Mouse (Mus musculus): ENCODE measurements around the gene Rasgrp2. TPM values are rescaled to one million over a fixed set of nuclear protein-coding genes. Genes with fewer than 3 reads are reported as not detected.

The Rasgrp2 gene
- total RNA-seq (2021), result 10 to 100 TPM; 93.5 to 99.9 TPM
- long read RNA-seq, partial matches to known transcripts, result 10 of 22 reads
- long read RNA-seq, other reads (novel, unspliced or antisense), result 10 of 22 reads

DNA sequence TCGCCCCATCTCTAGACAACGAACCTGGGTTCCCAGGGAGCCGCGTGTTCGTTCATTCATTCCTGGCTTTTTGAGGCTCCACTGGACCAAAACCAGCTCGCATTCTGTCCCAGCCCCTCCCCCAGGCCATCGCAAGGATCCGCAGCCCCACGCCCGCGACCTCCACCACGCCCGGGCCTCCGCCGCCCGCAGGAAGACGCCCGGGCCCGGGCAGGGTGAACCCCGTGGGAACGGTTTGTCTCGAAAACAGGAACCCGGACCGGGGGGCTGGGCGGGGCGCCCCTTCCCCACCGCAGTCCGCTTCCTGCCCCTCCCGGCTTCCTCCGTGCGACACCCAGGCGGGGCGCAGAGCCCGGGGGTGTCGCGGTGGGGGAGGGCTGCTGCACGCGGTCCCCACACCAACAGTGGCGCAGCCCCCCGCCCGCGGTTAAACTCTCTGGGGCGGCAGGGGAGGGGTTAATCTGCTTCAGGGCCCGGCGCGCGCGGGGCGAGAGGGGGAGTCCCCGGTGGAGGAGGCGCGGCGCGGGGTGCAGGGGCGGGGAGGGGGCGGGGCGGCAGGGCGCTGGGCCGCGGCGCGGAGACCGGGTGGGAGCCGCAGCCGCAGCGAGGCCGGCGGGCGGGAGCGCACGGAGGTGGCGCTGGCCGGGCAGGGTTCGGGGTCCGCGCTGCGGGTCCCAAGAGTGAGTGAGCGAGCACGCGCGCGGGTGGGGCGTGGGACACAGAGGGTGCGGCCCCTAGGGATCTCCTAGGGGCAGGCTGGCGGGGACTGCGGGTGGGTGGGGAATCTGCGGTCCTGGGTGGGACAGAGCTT is at the start of gene Rasgrp2:
Gene Rasgrp2 (plus strand): TSS at position 56 of the 811 bp plus-strand sequence.
- DNase-seq (ENCODE audit: low spot score in 2 of 2), result peak in 1 of 2 experiments; percentile 65

DNA sequence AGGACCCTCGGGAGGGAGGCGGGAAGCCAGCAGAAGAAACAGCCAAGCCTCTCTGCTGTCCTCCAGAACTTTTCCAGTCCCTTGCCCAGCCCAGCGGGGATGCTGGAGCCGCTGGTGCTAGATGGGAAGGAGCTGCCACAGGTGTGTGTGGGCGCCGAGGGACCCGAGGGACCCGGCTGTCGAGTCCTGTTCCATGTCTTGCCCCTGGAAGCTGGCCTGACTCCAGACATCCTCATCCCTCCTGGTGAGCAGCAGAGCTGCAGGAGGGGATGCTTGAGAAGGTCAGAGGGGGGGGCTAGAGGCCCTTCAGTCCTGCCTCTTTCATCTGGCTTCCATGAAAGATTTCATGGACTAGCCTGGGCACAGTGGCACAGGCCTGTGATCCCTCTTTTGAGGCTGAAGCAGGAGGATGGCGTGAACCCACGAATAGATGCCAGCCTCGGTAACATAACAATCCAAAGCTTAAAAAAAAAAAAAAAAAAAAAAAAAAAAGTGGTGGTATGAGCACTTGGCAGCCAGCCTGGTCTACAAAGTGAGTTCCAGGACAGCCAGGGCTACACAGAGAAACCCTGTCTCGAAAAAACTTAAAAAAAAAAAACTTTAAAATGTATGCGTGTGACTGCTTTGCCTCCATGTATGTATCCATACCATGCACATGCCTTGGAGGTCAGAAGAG is 47.6 kb upstream of the Rasgrp2 start:
- DNase-seq (ENCODE audit: low spot score in 2 of 2), result no peak

DNA sequence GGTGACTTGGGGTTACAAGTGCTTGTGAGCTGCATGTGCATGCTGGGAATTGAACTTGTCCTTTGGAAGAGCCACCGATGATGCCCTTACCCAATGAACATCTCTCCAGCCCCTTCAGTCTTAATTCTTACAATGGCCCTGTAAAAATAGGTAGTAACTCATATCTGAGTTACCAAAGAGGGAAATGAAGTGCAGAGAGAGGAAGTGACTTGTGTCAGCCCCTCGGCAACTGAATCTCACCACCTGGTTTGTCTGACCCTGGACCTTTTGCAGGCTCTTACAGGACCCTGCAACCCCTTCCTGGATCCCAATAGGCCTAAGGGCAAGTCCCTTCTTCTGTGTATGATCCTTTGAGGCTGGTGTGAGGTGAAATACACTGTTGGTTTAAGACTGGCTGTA is 47.0 kb upstream of the Rasgrp2 start:
- DNase-seq (ENCODE audit: low spot score in 2 of 2), result no peak

DNA sequence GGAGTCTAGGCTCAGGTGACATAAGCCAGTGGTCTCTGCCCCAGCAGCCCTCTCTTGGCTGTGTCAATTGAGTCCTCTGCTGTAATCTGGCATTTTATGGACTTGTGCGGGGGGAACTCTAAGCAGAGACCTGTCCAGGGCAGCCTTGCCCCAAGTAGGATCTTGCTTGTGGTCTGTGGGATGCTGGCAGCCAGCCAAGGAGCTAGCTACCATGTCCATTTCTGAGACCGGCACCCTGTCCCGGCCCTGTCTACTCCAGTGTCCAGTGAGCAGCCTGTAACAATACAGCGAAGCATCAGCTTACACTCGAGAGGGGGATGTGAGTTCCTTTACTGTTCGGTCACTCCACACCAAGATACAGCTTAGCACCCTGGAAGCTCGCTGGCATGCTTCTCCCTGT is 45.1 kb upstream of the Rasgrp2 start:
- no peak for DNase-seq (ENCODE audit: low spot score in 2 of 2)

DNA sequence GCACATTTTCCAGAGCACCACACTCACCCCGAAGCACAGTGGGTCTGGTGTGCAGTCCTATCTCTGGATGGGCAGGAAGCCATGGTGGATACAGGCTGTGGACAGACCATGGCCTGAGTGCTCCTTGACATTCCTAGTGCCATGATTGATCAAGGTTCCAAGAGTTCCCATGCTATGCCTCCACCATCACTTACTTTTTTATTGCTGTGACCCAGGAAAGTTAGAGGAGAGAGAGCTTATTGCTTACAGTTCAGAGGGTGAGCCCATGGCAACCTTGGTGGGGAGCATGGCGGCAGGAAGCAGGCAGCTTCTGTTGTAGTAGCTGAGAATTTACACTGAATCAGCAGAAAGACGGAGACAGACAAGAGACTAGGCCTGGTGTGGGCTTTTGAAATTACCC is 37.8 kb upstream of the Rasgrp2 start:
- DNase-seq (ENCODE audit: low spot score in 2 of 2), result no peak

- DNase-seq (ENCODE audit: low spot score in 2 of 2), result no peak
Observed at GRCm38 (mm10) chr19:6363091-6363410, 36.1 kb upstream of the Rasgrp2 start.

DNA sequence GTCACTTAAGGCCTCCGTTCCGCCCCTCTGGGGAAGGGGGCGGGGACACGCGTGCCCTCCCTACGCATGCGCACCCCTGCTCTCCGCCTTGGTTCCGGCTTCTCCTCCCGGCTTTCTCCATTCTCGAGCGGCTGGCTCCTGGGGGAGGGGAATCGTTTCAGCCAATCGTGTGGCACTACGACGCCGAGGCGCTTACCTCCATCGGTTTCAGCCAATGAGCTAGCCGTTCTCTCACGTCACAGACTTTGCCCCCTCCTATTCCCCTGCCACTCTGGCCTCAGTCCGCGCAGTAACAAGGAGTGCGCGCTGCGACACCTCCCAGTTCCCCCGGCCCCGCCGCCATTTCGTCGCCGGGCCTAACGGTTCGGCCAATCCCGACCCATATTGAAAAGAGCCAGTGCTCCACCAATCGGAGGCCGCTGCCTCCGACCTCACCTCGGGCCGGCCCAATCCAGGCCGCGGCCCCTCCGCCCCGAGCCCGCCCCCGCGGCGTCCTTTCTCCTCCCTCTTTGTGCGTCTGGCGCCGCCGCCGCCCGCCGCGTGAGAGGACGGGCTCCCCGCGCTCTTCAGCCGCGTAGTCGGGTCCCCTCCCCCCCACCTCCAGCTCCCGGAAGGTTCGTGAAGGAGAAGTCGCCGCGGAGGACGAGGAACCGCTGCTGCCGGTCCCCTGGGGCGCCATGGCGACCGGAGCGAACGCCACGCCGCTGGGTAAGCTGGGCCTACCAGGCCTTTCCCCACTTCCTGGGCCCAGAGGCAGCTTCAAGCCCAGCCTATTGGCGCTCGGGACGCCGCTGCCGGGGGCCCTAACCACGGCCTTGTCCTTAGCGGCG is 35.5 kb upstream of the Rasgrp2 start, which contains the start of gene Sf1:
Gene Sf1 (plus strand): TSS at position 280 of the 830 bp plus-strand sequence.
- DNase-seq (ENCODE audit: low spot score in 2 of 2), result peak; percentile 99

DNA sequence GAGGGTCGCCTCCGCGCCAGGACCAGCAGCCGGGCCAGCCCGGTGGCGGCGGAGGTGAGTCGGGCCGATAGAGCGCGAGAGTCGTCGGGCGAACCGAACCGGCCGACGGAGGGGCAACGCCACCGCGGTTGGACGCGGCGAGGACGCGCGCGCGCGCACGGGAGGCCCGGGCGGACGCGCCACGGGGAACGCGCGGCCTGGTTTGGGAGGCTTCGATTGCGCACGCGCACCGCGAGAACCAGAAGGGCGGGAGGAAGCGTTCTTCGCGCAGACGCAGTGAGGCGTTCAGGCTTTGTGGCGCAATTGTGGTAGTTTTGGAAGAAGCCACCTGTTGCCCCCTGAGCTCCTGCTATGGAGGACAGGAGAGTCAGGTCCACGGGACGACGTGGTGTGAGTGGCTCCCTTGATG is 34.8 kb upstream of the Rasgrp2 start:
- DNase-seq (ENCODE audit: low spot score in 2 of 2), result peak; percentile 94 to 95

GRCm38 (mm10) chr19:6364842-6365241 is 34.3 kb upstream of the Rasgrp2 start:
- DNase-seq (ENCODE audit: low spot score in 2 of 2), result no peak

DNA sequence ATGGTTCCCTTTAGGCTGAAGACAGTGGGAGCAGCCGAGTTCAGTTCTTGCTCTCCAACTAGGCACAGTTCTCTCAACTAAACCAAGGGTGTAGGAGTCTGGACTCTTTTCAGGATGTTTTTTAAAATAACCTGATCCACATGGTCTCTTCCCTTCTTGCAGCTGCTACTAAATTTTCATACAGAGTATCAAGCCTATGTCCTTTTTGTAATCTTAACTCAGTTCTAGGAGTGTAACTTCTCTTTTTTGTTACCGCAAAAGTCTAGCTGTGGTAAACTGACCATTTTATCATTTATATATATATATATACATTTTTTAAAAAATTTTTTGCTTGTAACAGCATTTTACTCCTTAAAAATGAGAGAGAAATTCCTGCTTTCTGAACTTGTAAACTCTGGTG is 29.0 kb upstream of the Rasgrp2 start:
- DNase-seq (ENCODE audit: low spot score in 2 of 2), result no peak

- DNase-seq (ENCODE audit: low spot score in 2 of 2), result no peak
Observed at GRCm38 (mm10) chr19:6372433-6372832, 26.7 kb upstream of the Rasgrp2 start.

DNA sequence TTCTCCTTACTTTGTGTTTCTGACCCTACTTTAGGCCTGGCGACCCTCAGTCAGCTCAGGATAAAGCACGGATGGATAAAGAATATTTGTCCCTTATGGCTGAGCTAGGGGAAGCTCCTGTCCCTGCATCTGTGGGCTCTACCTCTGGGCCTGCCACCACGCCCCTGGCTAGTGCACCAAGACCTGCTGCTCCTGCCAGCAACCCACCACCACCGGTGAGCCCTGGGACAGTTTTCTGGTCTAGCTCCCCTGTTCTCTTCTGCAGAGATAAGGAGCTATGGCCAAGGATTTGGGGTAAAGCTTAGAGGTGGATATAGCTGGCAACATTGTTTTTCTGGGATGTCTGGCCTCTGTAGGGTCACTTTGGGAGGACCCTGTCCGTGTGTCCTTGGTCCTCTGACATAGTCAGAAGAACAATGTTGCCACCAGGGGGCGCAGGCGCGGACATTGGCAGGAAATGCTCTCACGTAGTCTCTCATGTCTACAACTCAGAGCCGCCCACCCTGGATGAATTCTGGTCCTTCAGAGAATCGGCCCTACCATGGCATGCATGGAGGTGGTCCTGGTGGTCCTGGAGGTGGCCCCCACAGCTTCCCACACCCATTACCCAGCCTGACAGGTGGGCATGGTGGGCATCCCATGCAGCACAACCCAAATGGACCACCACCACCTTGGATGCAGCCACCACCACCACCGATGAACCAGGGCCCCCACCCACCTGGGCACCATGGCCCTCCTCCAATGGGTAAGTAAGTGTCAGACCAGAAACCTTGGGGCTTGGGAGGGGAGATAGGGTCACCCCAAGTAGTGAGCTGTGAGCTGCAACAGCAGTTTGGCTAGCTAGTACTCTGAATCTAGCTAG is 25.4 kb upstream of the Rasgrp2 start:
- DNase-seq (ENCODE audit: low spot score in 2 of 2), result peak; percentile 86 to 88

GRCm38 (mm10) chr19:6374571-6374970 is 24.6 kb upstream of the Rasgrp2 start:
- no peak for DNase-seq (ENCODE audit: low spot score in 2 of 2)

DNA sequence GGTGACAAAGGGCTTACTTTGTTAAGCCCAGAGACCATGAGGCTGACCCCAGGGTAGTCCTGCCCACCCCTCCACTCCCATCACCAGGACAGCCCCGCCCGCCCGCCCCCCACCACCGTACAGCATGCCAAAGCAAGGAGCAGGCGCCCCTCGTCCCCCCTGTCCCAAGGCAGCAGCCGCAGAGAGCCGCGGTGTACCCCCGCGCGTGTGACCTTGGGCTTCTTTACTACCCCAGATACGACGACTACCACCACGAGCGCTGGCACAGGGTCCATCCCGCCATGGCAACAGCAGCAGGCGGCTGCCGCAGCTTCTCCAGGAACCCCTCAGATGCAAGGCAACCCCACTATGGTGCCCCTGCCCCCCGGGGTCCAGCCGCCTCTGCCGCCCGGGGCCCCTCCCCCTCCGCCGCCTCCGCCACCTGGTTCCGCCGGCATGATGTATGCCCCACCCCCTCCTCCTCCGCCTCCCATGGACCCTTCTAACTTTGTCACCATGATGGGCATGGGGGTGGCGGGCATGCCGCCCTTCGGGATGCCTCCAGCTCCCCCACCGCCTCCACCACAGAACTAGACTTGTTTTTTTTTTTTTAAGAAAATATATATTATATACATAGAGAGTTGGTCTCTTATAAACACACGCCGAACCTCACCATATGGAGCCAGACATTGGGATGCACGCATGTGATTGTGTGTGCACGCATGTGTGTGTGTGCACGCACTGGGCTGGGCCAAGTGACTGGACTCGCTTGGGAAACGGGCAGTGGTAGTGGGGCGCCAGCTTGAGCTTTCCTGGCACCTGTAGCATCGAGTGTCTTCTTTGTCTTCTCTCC is 23.5 kb upstream of the Rasgrp2 start:
- no peak for DNase-seq (ENCODE audit: low spot score in 2 of 2)

GRCm38 (mm10) chr19:6376255-6376564 is 22.9 kb upstream of the Rasgrp2 start:
- DNase-seq (ENCODE audit: low spot score in 2 of 2), result peak; percentile 78

GRCm38 (mm10) chr19:6376643-6377042 is 22.5 kb upstream of the Rasgrp2 start:
- DNase-seq (ENCODE audit: low spot score in 2 of 2), result no peak

DNA sequence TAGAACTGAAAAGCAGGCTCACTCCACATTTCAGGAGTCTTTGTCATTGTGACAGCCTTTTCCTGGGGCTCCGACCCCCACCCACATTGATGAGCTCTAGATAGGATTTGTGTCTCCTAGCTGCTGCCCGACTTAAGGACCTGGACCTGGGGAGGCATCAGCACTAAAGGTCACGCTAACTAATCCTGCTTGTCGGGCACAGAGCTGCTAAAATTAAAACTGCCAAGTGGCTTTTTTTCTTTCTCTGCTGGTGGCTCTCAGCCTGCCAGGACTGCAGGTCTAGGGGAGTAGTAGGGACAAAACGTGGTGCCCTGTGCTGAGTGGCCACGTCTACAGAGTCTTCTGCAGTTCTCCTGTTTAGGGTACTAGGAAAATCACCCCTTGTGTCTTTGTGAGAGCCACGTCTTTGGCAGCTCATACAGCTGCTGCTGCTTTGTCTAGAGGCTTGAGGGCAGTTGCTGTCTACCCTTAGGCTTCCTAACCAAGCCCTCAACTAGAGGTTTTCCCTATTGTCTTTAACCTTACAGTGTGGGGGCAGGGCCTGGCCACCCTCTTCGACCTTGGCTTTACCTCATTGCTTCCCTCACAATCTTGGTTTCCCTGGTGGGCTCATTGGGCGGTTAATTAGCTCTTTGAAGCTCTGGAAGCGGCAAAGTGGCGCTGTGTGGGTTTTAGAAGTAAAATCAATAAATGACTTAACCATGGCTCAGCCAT is 21.7 kb upstream of the Rasgrp2 start:
- no peak for DNase-seq (ENCODE audit: low spot score in 2 of 2)

GRCm38 (mm10) chr19:6380411-6381166 is 18.6 kb upstream of the Rasgrp2 start:
- no peak for DNase-seq (ENCODE audit: low spot score in 2 of 2)

DNA sequence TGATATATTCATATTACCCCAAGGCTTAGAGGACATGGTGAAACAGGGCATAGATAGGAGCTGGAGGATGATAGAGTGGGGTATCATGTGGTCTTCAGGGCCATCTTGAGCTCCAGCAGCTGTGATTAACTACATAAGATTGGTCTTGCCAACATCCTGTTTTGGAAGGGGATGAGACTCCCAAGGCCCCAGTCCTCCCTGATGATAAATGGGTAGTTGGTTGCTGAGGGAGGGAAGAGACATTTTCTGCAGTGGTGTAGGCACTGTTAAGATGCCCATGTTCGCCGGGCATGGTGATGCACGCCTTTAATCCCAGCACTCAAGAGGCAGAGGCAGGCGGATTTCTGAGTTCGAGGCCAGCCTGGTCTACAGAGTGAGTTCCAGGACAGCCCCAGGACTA is 17.9 kb upstream of the Rasgrp2 start:
- DNase-seq (ENCODE audit: low spot score in 2 of 2), result no peak

All from layer of hippocampus, postnatal 10 days (tissue).